Mouse (Mus musculus): ENCODE results near the gene Cgnl1. TPM values are rescaled to one million over a fixed set of nuclear protein-coding genes. Genes with fewer than 3 reads are reported as not detected.

Gene Cgnl1
- polyA plus RNA-seq, 1 experiment, result 24.6 TPM

GRCm38 (mm10) chr9:71588930-71589592, 182.3 kb downstream of the Cgnl1 start:
- H3K4me1 ChIP-seq (ENCODE audit: control insufficient read depth, insufficient read depth, low read length), result no peaks in the 10 kb centered on the region
- no peak overlapping the region for H3K27ac ChIP-seq (ENCODE audit: insufficient read depth, low read length)
- H3K4me3 ChIP-seq (ENCODE audit: insufficient read depth, low read length), result no peak overlapping the region
- TF ChIP-seq CTCF (IDR thresholded peaks at IDR 0.05; ENCODE audit: borderline replicate concordance, insufficient read depth, low read length) (no peak), POLR2A (IDR thresholded peaks at IDR 0.05; ENCODE audit: low read depth, low read length) (no peak)

DNA sequence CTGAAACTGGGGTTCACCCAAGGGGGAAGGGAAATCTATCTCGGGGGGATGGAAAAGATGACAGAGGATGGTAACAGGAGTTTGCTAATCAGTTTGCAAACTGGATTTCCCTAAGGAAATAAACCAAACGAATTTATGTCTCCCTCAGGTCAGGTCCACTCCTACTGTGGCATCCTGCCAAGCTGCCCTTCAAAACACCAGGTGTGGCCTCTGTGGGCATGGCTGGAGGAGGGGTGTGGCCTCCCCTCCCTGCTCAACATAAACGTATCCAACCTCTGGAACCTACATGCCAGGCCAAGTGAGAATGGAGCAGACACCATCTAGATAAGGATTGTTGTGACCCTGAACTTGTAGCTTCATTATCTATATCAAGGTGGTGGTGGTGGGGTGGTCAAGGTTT, 185.0 kb downstream of the Cgnl1 start:
- no peaks in the 10 kb centered on the region for H3K4me1 ChIP-seq (ENCODE audit: control insufficient read depth, insufficient read depth, low read length)
- no peak overlapping the region for H3K27ac ChIP-seq (ENCODE audit: insufficient read depth, low read length)
- H3K4me3 ChIP-seq (ENCODE audit: insufficient read depth, low read length), result no peak overlapping the region
- TF ChIP-seq CTCF (IDR thresholded peaks at IDR 0.05; ENCODE audit: borderline replicate concordance, insufficient read depth, low read length) (no peak), POLR2A (IDR thresholded peaks at IDR 0.05; ENCODE audit: low read depth, low read length) (no peak)

DNA sequence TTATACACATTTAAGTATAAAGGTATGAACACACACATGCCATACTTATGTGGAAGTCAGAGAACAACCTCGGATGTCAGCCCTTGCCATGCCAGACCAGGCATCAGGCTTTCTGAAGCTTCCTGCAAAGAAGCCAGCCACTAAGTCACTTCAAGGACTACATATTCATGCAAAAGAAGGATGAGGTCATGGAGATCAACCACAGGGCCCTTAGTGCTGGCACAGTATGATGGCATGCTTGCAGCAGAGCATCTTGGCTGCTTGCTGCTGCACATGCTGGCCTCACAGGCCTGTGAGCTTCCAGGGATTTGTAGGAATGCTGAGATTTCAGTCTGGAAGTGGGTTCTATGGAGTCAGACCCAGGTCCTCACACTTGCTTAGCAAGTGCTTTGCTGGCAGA, 188.6 kb downstream of the Cgnl1 start:
- H3K4me1 ChIP-seq (ENCODE audit: control insufficient read depth, insufficient read depth, low read length), result no peaks in the 10 kb centered on the region
- no peak for TF ChIP-seq POLR2A (IDR thresholded peaks at IDR 0.05; ENCODE audit: low read depth, low read length)
- TF ChIP-seq CTCF (IDR thresholded peaks at IDR 0.05; ENCODE audit: borderline replicate concordance, insufficient read depth, low read length), result no peak
- no peak overlapping the region for H3K27ac ChIP-seq (ENCODE audit: insufficient read depth, low read length)
- no peak overlapping the region for H3K4me3 ChIP-seq (ENCODE audit: insufficient read depth, low read length)

DNA sequence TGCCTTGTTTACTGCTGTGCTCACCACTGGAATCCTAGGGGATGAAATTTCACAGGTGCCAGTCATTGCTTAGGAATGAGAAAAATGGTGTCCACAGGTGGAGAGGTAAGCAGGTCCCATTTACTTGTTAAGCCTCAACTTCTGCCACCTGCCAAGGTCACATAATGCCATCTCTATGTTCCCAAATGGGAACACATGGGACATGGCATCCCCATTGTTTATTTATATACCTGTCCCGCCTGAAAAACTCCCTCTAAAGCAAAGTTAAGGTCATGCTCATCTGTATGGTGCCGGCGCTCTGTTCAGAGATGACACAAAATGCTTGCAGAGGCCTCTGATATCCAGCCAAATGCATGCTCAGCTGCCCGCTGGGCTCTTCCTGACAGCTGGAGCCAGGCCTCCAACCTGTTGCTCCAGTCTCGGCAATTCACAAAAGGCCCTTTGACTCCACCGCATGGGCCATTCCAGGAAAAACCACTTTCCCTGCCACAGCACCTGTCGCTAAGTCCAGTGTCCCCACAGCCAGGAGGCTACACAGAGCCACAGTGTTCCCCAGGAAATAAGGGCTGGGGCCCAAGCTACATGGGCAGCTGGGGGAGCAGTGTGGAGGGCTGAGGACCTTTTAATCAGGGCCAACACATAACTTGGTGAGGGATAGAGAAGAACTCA, 192.4 kb downstream of the Cgnl1 start:
- no peak overlapping the region for H3K4me3 ChIP-seq (ENCODE audit: insufficient read depth, low read length)
- TF ChIP-seq POLR2A (IDR thresholded peaks at IDR 0.05; ENCODE audit: low read depth, low read length), result no peak
- TF ChIP-seq CTCF (IDR thresholded peaks at IDR 0.05; ENCODE audit: borderline replicate concordance, insufficient read depth, low read length), result no peak
- H3K27ac ChIP-seq (ENCODE audit: insufficient read depth, low read length), result no peak overlapping the region
- H3K4me1 ChIP-seq (ENCODE audit: control insufficient read depth, insufficient read depth, low read length), result no peaks in the 10 kb centered on the region

Other genes starting within 250 kb of the Cgnl1 start
- 1.5 TPM in 2 replicates for gene Myzap, start 179.2 kb downstream of the Cgnl1 start, polyA plus RNA-seq (2011; ENCODE audit: insufficient read length, low read depth, missing spikeins)

All from embryonic fibroblast, embryonic 13.5 days (primary cell).